Mouse (Mus musculus): Measurements from ENCODE around the gene Zfhx2. TPM values are rescaled to one million over a fixed set of nuclear protein-coding genes. Genes with fewer than 3 reads are reported as not detected.

Zfhx2 gene
- 0.96 and 0.97 TPM in 2 replicates for polyA plus RNA-seq (2015; fragmentation: Nextera tagmentation; extraction: Ambion mirVana)

GRCm38 (mm10) chr14:55092011-55092577, at the start of gene Zfhx2:
Zfhx2 (minus strand) TSS chr14:55092324.

GRCm38 (mm10) chr14:55116425-55117200, 24.5 kb upstream of the Zfhx2 start, which contains the start of gene Jph4:
Jph4 (minus strand) TSS chr14:55116935.

GRCm38 (mm10) chr14:55105836-55106809, 14.0 kb upstream of the Zfhx2 start, which contains the start of gene Ap1g2:
Ap1g2 (minus strand) TSS chr14:55106593.

GRCm38 (mm10) chr14:55094704-55095231, 2.6 kb upstream of the Zfhx2 start, which contains the start of gene Thtpa:
Thtpa (plus strand) TSS chr14:55094784.

GRCm38 (mm10) chr14:55014991-55015766, 76.9 kb downstream of the Zfhx2 start, which contains the start of gene Ngdn:
Ngdn (plus strand) TSS chr14:55015454.

Other genes with a start within 250 kb of the Zfhx2 start
- gene Homez, start 221.4 kb downstream of the Zfhx2 start, polyA plus RNA-seq (2015; fragmentation: Nextera tagmentation; extraction: Ambion mirVana): 2.9 and 3.5 TPM in 2 replicates
- 0.94 and 1.9 TPM in 2 replicates for gene Ppp1r3e, start 214.8 kb downstream of the Zfhx2 start, polyA plus RNA-seq (2015; fragmentation: Nextera tagmentation; extraction: Ambion mirVana)
- 2.2 and 2.8 TPM in 2 replicates for gene Bcl2l2, start 208.9 kb downstream of the Zfhx2 start, polyA plus RNA-seq (2015; fragmentation: Nextera tagmentation; extraction: Ambion mirVana)
- gene Gm20521, start 208.9 kb downstream of the Zfhx2 start, polyA plus RNA-seq (2015; fragmentation: Nextera tagmentation; extraction: Ambion mirVana): 0.29 and 0.44 TPM in 2 replicates
- gene Pabpn1, start 199.8 kb downstream of the Zfhx2 start, polyA plus RNA-seq (2015; fragmentation: Nextera tagmentation; extraction: Ambion mirVana): 85.3 and 86.5 TPM in 2 replicates
- 5.2 and 7.2 TPM in 2 replicates for gene Slc22a17, start 179.2 kb downstream of the Zfhx2 start, polyA plus RNA-seq (2015; fragmentation: Nextera tagmentation; extraction: Ambion mirVana)
- gene Efs, start 166.2 kb downstream of the Zfhx2 start, polyA plus RNA-seq (2015; fragmentation: Nextera tagmentation; extraction: Ambion mirVana): 3.3 and 6.1 TPM in 2 replicates
- gene Il25, start 159.6 kb downstream of the Zfhx2 start, polyA plus RNA-seq (2015; fragmentation: Nextera tagmentation; extraction: Ambion mirVana): not detected in 2 replicates
- 0.12 TPM in 1 of 2 replicates, not detected in the other for gene Cmtm5, start 156.1 kb downstream of the Zfhx2 start, polyA plus RNA-seq (2015; fragmentation: Nextera tagmentation; extraction: Ambion mirVana)
- 0.05 and 0.45 TPM in 2 replicates for gene Myh6, start 125.4 kb downstream of the Zfhx2 start, polyA plus RNA-seq (2015; fragmentation: Nextera tagmentation; extraction: Ambion mirVana)
- not detected in 2 replicates for gene Gm17428, start 115.4 kb downstream of the Zfhx2 start, polyA plus RNA-seq (2015; fragmentation: Nextera tagmentation; extraction: Ambion mirVana)
- gene Myh7, start 97.7 kb downstream of the Zfhx2 start, polyA plus RNA-seq (2015; fragmentation: Nextera tagmentation; extraction: Ambion mirVana): 0.13 and 0.24 TPM in 2 replicates
- 56.7 and 57.3 TPM in 2 replicates for gene Ngdn, start 76.9 kb downstream of the Zfhx2 start, polyA plus RNA-seq (2015; fragmentation: Nextera tagmentation; extraction: Ambion mirVana)
- 5.0 and 6.1 TPM in 2 replicates for gene Thtpa, start 2.5 kb upstream of the Zfhx2 start, polyA plus RNA-seq (2015; fragmentation: Nextera tagmentation; extraction: Ambion mirVana)
- 18.9 and 23.3 TPM in 2 replicates for gene Ap1g2, start 14.3 kb upstream of the Zfhx2 start, polyA plus RNA-seq (2015; fragmentation: Nextera tagmentation; extraction: Ambion mirVana)
- gene Jph4, start 24.6 kb upstream of the Zfhx2 start, polyA plus RNA-seq (2015; fragmentation: Nextera tagmentation; extraction: Ambion mirVana): 0.06 and 0.10 TPM in 2 replicates
- 0.13 and 0.14 TPM in 2 replicates for gene Dhrs2, start 129.7 kb upstream of the Zfhx2 start, polyA plus RNA-seq (2015; fragmentation: Nextera tagmentation; extraction: Ambion mirVana)

Measured in spleen, postnatal 0 days (tissue).